Mouse (Mus musculus): ENCODE data around the gene Hey2.

The Hey2 gene

GRCm38 (mm10) chr10:30791016-30791415, 51.6 kb downstream of the Hey2 start:
- DNase-seq (ENCODE audit: low spot score in 2 of 2), result no peak

GRCm38 (mm10) chr10:30789521-30789920, 53.1 kb downstream of the Hey2 start:
- no peak for DNase-seq (ENCODE audit: low spot score in 2 of 2)

- DNase-seq (ENCODE audit: low spot score in 2 of 2), result no peak
Measured at GRCm38 (mm10) chr10:30788340-30788721, 54.3 kb downstream of the Hey2 start.

GRCm38 (mm10) chr10:30787684-30788339, 54.8 kb downstream of the Hey2 start:
- no peak for DNase-seq (ENCODE audit: low spot score in 2 of 2)

- no peak for DNase-seq (ENCODE audit: low spot score in 2 of 2)
Measured at GRCm38 (mm10) chr10:30786103-30786754, 56.4 kb downstream of the Hey2 start.

Measured in spleen, postnatal 4 days (tissue).